Mouse (Mus musculus) large intestine, adult 2 months (tissue): Measurements from ENCODE around the gene Atg10. TPM values are rescaled to one million over a fixed set of nuclear protein-coding genes. Genes with fewer than 3 reads are reported as not detected.

Source experiments
- DNase-seq: peaks from one replicate; pipeline ENCODE4 v3.0.0-alpha.2; 2012; ENCODE audit warnings: low read depth, low spot score
- WGBS: fragments of 180-500 bp; shearing (Covaris S2); methylation state at CpG from one replicate; pipeline ENCODE4 v1.1.7; 2018; 5-methylcytosine and 5-hydroxymethylcytosine counted together
- polyA plus RNA-seq: library from polyadenylated mRNA; depleted of rRNA; stranded (reverse); fragments of >200 nt; gene quantifications from 2 replicates; pipeline ENCODE4 v1.2.3, GENCODE M21; 2012

Gene Atg10
- polyA plus RNA-seq, 1 experiment, result 1.0 TPM

DNA sequence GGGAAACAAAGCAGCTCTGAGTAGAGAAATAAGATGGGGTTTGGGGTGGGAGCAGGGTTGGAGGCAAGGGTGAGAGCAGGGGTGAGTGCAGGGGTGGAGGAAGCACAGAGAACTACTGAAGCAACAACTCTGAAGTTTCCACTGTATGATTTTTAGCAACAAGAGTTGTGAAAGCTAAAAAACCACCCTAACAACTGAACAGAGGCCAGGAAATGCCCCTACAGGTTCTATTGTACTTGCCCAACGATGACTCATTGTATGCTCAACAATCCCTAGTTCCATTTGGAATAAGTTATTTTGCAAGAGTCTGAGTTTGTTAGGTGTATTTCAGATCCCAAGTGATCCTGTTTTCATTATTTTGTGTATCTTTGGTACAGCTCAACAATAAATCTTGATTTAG, 182.5 kb downstream of the Atg10 start:
- DNase-seq, result no peak
- WGBS, result 46% methylated on average over 1 of the region's 1 CpGs

DNA sequence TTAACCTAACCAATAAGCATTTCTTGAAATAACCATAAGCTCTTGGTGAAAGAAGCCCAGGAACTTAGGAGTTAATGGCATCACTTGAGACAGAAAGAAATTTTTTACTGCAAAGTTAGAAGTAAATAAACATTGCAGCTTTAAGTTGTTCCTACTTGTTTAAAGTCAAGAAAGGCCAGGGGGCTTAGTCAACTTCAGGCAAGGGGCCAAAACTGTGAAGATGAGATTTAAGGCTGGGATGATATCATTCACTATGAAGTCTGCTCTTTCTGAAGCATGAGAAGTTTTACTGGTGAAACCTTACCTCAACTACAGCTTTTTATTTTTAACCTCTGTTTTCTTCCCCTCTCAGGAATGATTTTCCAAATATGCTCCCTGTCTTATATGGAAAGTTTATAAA, 183.3 kb downstream of the Atg10 start:
- DNase-seq, result no peak

DNA sequence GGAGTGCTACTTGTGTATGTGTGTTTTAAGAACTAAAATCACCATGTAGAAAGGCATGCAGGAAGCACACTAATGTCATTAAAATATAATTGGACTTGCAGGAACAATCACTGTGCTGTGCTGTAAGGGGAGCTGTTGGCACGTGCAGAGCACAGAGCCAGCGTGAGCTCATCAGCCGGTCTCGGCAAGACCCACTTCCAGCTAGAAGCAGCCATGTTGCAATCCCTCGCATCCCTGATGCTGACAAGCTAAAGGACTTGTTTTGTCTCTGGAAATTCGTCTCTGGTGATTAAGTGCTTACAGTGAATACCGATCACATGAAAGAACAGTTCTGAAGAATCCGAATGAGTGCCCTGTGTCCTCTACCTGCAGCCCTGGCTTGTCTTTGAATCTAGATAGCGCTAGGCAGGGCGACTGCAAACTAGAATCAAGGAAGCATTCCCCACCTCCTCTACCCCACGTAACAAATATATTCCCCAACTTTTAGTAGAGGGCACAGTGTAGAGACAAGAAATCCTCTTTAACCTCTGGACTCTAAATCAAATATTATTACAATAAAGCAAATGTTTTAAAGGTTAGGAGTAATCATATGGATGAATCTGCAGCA, 184.5 kb downstream of the Atg10 start:
- WGBS, result 29% methylated on average over 11 of the region's 11 CpGs
- DNase-seq, result no peak

DNA sequence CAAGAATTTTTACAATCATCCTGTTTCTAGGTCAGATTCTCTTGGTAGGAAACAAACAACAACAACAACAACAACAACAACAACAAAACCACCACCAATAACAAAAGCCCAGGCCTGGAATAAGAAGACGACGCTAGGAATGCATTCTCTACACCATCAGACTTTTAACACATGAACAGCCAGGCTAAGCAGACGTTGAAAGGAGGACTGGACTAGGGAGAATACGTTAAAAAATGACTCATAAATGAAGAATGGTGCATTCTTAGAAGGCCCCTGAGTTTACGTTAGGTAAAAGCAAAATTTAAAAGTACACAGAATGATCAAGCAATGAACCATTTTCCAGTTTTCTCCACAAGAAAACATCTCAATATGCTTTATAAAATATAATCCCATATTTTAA, 185.1 kb downstream of the Atg10 start:
- no peak for DNase-seq
- 77% methylated on average over 5 of the region's 5 CpGs for WGBS

DNA sequence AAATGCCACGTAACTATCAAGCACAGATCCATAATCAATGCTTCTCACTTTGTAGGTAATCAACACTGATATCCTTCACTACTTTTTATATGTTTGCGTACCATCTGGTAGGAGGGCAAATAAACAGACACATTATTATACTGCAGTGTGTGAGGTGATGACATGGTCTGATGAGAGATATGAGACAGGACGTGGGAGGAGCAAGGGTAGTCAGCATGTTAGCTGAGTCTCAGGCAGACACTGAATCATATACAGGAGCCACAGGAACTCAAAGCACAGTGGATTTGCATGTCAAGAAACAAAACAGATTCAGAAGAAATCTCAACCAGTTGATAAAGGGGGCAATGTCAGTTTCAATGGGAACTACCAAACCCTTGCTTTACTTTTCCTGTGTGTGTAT, 185.7 kb downstream of the Atg10 start:
- DNase-seq, result no peak
- WGBS, result 89% methylated on average over 3 of the region's 3 CpGs

DNA sequence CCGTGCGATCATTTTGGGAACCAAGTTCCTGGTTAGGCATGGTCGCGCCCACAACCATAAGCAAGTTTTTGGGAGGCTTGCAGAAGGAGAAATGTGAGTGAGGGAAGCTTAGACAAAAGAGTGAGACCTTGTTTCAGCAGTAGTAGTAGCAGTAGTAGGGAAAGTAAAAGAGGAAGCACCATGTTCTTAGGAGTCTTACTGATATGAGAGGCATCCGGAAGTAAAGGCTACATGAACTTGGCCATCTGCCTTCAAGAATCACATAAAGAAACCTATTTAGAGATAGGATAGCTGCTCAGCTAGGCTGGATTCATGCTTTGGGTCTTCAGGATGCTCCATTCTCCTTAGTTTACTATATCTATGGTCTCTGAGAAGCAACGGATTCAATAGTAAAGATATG, 186.4 kb downstream of the Atg10 start:
- DNase-seq, result no peak
- WGBS, result 89% methylated on average over 6 of the region's 6 CpGs

DNA sequence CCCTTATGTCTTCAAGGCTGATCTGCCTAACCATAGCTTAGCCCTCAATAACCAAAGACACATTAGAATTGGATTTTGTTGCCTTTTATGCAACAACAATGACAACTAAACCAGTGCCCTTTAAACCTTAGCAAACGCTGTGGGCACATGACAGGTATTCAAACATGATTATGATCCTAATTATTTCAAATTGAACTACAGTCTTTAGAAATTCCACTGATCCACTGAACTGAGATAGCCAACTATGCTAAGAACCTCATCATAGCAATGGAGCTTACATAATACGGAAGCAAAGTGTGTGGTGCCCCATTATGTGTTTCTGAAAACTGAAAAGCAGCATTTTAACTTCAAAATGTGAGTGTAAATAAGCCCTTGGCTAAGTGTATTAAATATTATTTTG, 191.9 kb downstream of the Atg10 start:
- DNase-seq, result no peak
- WGBS, result 83% methylated on average over 2 of the region's 2 CpGs

DNA sequence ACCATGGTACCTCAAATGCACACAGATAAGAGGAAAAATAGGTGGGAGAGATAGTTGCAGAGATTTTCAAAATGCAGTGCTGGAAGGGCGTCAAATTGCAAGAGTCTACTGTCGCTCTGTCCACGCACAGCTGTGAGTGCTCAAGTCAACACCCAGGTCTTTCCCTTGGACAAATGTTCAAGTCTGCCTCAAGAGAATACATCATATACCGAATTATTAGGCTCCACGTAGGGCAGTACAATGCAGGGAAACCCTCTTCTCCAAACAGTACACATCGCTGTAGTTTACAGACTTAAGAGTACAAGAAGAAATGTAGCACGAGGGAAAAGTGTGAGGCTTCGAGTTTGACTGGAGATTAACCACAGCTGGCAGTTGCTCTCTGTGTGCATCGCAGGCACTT, 200.3 kb downstream of the Atg10 start:
- DNase-seq, result no peak
- 79% methylated on average over 9 of the region's 9 CpGs for WGBS

DNA sequence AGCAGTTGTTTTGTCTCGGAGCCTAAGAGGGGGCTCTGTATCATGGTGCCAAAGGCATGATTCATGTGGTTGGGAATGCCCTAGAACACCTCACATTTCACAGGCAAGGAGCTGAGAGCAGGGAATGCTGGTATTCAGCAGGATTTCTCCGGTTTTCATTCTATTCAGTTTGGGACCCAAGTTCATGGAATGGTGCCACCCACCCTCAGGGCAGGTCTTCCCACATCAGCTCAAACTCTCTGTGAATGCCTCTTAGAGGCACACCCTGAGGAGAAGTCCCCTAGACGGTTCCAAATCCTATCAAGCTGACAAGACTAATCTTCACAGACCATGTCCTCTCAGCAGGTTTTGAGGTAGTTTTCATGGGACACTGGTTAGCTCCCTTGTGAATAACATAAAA, 211.9 kb downstream of the Atg10 start:
- 78% methylated on average over 3 of the region's 3 CpGs for WGBS
- DNase-seq, result no peak

DNA sequence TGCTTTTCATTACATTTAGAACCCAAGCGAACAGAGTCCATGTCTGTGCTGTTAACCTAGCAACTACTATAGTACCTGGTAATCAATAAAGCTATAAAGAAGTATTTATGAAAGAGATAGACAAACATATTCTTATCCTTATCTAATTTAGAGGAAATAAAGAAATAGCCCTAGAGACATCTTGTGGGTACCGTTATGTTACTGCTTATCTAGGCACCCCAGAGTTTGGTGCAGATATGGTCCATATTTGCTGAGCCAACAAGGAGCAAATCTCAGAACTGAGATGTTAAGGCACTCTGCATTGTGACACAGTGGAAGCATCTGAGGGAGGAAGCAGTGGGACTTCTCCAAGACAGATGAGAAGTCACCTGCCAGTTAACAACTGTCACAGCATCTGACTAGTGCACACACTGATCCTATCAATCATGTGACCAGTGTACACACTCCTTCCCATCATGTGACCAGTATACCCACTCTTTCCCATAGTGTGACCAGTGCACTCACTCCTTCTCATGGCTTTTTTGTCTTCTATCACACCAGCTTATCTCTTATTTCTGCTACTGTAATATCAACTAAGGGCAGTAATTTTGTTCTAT, 228.6 kb downstream of the Atg10 start:
- 37% methylated on average over 2 of the region's 2 CpGs for WGBS
- DNase-seq, result no peak

DNA sequence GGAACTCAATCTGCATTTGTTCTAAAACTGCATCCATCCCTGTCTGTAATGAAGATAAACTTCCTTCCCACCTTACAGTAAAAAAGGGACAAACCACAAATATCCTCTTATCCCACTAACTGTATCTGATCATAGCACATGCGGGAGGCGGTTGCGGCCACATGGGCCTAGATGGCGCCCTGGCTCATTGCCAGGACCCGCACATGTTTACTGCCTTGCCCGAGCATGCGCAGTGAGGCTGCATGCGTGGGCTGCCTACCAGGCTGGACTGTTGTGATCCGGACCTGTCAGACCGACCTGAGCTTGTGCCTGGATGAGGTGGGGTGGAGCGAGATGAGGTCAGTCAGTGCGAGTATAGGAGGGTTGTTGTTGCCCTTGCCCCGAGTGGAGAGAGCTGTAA, 230.2 kb downstream of the Atg10 start:
- 89% methylated on average over 13 of the region's 13 CpGs for WGBS
- DNase-seq, result no peak

DNA sequence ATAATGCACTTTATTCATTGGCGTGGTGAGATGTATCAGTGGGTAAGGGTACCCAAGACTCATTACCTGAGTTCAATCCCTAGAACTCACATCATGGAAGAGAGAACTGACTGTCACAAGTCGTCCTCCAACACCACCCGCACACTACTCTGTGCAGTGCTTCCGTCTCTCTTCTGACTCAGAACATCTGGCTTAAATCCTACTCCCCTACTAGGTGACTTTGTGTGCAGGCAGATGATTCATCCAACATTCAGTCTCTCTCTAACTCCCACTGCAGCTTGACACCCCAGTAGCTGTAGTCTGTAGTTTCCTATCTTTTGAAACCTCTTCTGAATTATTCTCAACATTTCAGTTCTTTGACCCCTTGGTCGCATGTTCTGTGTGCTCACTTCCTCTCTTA, 230.8 kb downstream of the Atg10 start:
- 88% methylated on average over 5 of the region's 5 CpGs for WGBS

DNA sequence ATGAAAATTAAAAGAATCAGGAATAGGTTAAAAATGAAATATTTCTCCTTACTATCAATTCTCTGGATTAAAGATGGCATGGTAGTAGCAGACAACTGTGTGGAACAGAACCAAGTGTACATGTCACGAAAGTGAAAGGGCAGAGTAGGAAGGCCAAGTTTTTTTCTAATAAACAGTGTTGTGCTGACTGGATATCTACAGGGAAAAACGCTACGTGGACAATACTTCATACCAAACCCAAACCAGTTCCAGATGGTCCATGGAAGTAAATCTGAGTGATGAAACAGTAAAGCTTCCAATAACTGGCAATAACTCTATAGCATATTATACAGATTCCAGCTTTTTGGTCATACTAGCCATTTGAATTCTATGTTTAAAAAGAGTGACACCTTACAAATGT, 235.5 kb downstream of the Atg10 start:
- WGBS, result 81% methylated on average over 3 of the region's 3 CpGs
- no peak for DNase-seq

More for the DNA sequence above, 230.8 kb downstream of the Atg10 start:
- DNase-seq, result no peak

DNA sequence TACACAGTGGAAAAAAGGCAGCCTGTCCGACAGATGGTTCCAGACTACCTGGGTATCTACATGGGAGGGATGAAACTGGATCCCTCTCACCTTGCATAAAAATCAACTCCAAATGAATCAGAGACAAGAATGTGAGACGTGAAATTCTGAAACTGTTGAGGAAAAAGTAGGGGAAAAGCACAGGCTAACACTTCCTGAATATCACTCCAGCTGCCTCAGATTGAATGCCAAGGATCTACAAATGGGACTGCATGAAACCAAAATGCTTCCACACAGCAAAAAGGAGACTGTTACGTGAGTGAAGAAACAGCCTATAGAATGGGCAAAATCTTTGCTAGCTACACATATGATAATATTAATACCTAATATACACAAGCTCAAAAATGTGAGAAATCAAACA, 238.4 kb downstream of the Atg10 start:
- 83% methylated on average over 3 of the region's 3 CpGs for WGBS

DNA sequence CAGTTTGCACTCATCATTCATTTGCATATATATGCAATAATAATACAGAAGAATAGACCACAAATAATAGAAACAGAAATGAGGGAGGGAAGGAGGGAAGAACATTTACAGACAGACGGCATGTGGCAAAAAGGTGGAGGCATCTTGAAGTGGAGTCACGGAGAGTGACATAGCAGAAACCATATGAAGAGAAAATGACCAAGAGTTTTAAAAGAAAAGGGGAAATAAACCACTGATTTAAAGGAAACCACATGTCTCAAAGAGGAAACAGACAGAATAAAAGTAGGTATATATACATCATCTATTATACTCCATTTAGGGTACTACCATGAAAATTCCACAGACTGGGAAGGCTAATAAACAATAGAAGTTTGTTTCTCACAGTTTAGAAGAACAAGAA, 239.7 kb downstream of the Atg10 start:
- DNase-seq, result no peak
- whole genome bisulfite sequencing, result 84% methylated on average over 2 of the region's 2 CpGs

More for the DNA sequence above, 238.4 kb downstream of the Atg10 start:
- no peak for DNase-seq

DNA sequence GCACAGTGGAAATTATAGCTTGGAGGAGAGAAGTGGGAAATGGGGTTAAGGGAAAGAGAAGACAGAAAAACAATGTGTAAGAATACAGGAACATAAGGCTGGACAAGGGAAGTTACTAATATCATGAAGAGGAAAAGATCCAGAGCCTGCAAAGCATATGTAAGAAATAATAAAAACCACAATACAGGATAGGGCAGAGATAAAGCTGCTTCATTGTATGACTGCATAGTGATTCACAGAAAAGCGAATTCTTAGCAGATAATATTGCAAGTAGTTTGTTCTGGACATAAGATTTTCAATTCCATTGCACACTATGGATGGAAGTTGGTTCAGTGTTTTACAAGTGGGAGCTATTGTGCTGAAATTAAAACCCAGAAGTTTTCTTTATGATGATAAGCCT, 242.0 kb downstream of the Atg10 start:
- no peak for DNase-seq
- WGBS, result 89% methylated on average over 1 of the region's 1 CpGs

DNA sequence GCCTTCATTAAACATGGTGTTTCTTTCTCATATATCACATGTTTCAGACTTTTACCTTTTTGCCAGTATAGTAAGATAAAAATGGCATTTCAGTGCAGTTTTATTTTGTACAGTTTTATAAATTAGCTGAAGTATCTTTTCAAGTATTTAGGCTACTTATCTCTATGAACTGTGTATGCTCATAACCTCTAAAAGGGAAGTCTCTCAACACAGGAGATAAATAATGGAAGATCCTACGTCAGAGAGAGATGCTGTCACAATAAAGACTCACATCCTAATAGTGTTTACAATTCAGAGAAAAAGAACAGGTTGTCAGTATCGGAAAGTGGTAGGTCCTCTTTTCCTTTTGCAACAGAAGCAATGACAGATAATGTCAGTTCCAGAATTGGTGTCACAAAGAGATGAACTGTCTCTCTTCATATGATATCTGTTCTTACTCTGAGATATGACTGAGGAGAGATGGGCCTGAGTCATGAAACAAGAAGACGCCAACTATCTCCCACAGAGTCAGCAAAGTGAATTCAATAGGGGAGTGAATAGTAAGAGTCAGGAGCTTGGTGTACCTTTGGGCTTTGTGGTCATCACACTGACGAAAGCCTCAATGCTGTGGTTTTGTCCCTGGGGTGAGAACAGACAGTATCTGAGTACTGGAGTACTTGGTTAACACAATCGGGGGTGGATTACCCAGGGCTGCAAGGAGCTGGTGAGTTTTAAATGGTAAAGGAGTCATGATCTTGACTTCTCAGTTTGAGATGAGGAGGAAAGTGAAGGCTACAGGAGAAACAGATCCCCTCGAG, 242.7 kb downstream of the Atg10 start:
- 86% methylated on average over 6 of the region's 6 CpGs for WGBS
- no peak for DNase-seq

DNA sequence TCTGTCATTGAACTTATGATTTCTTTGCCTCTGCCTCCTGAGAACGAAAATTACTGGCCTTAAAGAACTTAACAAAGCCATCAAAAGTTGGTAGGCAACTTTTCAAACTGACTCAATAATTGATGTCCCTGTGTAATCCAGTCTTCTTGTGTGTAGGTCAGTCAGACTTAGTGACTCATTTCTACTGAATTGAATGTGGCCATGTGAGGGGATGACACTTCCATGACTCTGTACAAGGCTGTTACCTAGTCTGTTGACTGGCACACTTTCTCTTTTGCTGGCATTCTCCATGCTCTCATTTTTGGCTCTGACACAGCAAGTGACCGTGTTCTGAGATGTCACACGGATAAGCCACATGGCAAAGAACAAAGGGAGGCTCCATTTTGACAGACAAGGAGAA, 246.7 kb downstream of the Atg10 start:
- DNase-seq, result no peak
- WGBS, result 84% methylated on average over 3 of the region's 3 CpGs

DNA sequence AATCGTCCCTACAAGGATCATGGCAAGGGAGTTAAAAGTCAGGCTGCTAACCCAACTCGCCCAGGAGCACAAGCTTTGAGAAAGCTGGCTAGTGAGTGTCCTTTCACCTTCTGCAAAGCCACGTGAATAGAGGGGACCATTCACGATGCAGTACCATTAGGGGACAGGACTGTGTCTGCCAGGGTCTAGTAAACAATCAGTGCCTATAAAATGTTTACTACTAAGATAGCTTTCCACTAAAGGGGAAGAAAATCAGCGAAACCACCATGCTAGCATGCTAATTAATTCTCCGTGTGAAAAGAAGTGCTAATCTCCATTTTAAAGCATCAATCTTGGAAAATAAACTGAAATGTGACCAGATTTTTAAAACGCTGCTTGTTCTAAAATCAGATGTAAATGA, 250.4 kb downstream of the Atg10 start:
- DNase-seq, result no peak
- 65% methylated on average over 7 of the region's 7 CpGs for WGBS

DNA sequence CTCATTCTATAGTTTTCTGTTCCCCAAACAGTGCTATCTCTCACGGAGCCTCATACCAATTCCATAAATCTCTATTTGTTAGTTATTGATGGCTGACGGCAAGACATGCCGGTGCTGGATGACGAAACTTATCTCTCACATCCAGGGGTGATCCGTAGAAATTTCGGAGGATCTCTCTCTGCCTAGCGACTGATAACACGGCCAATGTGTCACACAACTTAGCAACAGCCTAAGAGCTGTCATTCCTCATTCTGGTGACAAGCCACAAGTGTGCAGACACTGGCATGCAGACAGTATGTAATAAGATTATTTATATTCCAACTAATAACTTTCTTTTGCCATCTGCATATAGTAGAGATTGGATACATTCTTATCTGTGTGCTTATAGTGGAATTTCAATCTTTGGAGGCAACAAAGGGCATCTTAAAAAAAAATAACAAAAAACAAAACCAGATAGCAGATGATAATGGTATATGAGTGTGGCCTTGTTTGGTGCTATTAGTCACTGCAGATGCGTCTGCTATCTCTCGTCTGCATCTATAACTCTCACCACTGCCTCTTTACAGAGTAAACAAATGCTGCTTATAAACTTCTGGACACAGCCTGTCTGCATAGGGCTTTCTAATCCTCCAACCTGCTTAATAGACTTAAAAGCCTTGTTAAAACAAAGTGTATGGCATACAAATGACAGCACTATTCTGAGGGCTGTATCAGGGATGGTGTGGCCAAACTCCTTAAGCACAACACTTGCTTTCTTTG, 253.3 kb downstream of the Atg10 start:
- 81% methylated on average over 10 of the region's 10 CpGs for WGBS
- DNase-seq, result no peak

DNA sequence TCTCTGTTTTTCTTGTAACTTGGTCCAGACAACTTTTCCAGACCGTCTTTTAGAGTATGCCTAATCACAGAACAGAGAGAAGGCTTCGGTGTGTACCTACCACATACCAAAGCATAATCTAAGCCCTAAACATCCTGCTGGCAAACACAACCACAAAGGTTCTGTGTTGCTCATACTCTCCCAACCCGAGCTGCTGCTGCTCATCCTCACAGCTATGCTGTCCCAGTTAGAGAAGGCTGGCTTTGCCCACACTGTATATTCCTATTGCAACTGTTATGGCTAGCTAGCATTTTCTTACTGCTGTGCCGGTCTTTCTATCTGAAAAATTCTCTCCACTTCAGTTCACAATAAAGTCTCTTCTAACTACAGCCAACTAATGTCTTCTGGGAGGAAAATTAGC, 254.8 kb downstream of the Atg10 start:
- 74% methylated on average over 4 of the region's 4 CpGs for WGBS
- DNase-seq, result no peak
